Mouse (Mus musculus) erythroblast, embryonic 14.5 days (primary cell): ENCODE results near the gene Scg2. TPM values are rescaled to one million over a fixed set of nuclear protein-coding genes. Genes with fewer than 3 reads are reported as not detected.

Experiments
- H3K27me3 ChIP-seq: 2 replicates; pipeline ENCODE4 v1.6.1; 2012; ENCODE audit warnings: inconsistent platforms; ENCODE audit not compliant: control insufficient read depth
- H3K36me3 ChIP-seq: 2 replicates; pipeline ENCODE4 v1.6.1; 2012; ENCODE audit warnings: mild to moderate bottlenecking, inconsistent platforms; ENCODE audit not compliant: control insufficient read depth
- H3K4me1 ChIP-seq: 2 replicates; pipeline ENCODE4 v1.6.1; 2012; ENCODE audit warnings: inconsistent platforms; ENCODE audit not compliant: control insufficient read depth
- H3K4me3 ChIP-seq: replicated peaks from 2 replicates; pipeline ENCODE3; 2012; ENCODE audit warnings: moderate library complexity, mild to moderate bottlenecking, inconsistent platforms
- H3K9me3 ChIP-seq: 2 replicates; pipeline ENCODE4 v1.6.1; 2012; ENCODE audit warnings: low read length, inconsistent platforms, mixed read lengths; ENCODE audit not compliant: control insufficient read depth
- GATA1 ChIP-seq: IDR thresholded peaks from 2 replicates; pipeline ENCODE4 v1.6.1; 2012; ENCODE audit warnings: low read length, inconsistent platforms, mixed read lengths
- TAL1 ChIP-seq: IDR thresholded peaks from 3 replicates; pipeline ENCODE4 v1.6.1; 2012; ENCODE audit warnings: low read length, inconsistent platforms, mixed read lengths
- polyA plus RNA-seq: library from polyadenylated mRNA; stranded (reverse); fragments of >175 nt; gene quantifications from 2 replicates; pipeline ENCODE4 v1.2.3, GENCODE M21; 2012

Gene Scg2
- polyA plus RNA-seq = not detected in 2 replicates

DNA sequence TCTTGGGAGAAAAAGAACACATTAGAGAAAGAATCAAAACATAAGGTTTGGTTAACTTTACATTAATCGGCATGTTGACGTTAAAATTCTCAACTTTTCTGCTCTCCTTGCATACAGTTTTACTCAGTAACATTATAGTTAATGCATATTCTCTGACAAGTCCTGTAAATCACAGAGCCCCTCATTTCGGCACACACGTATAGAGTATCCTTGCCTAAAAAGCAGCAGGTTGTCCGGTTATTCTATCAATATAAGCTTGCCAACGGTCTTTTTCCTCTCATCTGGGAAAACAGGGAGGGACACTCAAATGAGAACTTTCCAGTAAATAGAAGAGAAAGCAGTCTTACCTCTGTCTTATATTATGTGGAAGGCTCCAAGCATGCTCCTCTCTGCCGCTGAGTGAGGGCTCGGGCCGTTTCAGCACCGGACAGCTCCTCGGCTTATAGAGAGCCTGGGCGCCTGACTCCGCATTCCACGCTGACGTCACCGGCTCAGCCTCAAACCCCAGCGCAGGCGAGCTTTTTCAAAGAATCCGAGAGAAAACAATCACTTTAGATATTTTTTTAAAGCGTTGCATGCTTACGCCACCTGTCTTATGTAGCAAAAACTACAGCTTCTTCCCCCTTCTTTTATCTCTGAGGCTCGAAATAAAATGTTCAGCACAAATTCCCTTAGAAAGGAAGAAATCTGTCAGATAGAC, at the start of gene Scg2:
Gene Scg2 (minus strand): TSS at position 512 of the 700 bp plus-strand sequence.
- Histone ChIP-seq H3K4me3 (no peak within 1 kb of the TSS), H3K36me3 (no peaks in the 10 kb centered on the region), H3K9me3 (peaks cover 8% of the 10 kb centered on the region), H3K4me1 (no peaks in the 10 kb centered on the region), H3K27me3 (no peaks in the 10 kb centered on the region)
- TF ChIP-seq GATA1 (no peak), TAL1 (no peak)

DNA sequence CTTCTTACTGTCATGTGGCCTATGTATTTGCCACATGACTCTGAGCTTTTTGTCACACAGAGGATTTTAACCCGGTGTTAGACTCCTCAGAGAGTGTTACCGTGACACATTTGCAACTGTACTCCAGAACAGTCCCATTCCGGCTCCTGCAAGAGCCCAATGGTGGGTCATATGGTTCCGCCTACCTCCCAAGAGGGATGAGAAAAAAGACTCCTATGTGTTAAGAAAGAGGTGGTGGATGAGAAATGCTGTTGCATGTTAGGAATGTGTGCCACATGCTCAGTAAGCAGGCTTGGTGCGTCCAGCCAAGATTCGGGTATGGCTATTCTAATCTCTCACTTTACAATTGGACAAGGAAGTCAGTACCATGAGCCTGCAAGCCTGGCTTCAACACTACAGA, 45.6 kb upstream of the Scg2 start:
- H3K4me1 ChIP-seq = no peaks in the 10 kb centered on the region
- no peaks in the 10 kb centered on the region for H3K27me3 ChIP-seq
- TF ChIP-seq GATA1 (no peak), TAL1 (no peak)
- H3K9me3 ChIP-seq = no peaks in the 10 kb centered on the region; the same call in 1 of the 2 replicates
- H3K4me3 ChIP-seq = no peak overlapping the region
- H3K36me3 ChIP-seq = no peaks in the 10 kb centered on the region

DNA sequence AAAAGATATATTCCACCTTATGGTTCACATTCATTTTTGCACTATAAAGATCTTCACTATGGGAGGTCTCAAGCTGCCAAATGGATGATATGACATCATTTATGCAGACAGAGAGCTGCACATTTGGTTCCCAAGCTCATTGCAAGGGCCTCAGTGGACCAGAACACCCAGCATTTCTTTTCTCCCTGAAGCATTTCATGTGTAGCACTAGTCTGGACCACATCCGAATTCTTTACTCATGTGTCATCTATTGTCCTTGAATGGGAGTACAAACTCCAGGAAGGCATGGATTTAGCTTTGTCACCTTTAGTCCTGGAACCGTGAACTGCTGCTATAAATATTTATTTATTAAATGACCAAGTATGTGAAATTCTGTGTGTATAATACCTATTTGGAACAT, 30.9 kb upstream of the Scg2 start:
- TF ChIP-seq GATA1 = no peak
- no peak for TF ChIP-seq TAL1
- Histone ChIP-seq H3K27me3 (no peaks in the 10 kb centered on the region), H3K4me3 (no peak overlapping the region), H3K36me3 (no peaks in the 10 kb centered on the region), H3K9me3 (no peaks in the 10 kb centered on the region), H3K4me1 (no peaks in the 10 kb centered on the region)

DNA sequence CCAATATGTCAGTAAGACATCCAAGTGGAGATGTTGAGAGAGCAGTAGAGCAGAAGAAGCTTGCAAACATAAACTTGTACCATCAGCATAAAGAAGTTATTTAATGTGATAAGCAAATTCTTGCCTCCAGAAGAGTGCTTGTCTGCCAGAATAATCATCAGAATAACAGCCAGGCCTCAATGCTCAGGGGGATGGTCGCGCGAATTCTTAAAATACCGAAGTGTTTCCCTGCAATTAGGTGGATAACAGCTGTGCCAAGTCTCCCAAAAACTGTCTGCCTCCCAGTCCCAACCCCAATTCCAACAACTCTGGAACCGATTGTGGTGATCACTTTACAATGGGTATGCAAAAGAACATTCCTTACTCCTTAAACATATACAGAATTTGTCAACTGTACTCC, 30.0 kb upstream of the Scg2 start:
- H3K4me1 ChIP-seq = no peaks in the 10 kb centered on the region
- no peaks in the 10 kb centered on the region for H3K36me3 ChIP-seq
- no peak for TF ChIP-seq GATA1
- no peak for TF ChIP-seq TAL1

DNA sequence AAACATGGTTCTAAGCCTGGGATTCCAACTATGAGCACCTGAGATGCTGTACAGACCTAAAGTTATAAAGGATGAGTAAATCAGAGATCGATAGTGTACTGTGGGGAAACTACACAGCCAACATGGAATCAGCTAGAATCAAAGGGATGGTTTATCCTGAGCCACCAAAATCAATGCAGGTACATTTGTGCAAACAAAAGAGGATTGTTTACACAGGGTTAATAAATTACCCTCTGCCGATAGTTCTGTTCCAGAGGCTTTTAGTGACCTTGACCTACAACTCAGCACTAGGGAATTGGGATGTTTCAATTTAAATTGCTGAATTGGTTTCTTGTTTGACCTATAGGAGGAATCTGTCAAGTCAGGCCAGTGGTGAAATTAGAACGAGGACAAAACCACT, 26.7 kb upstream of the Scg2 start:
- Histone ChIP-seq H3K27me3 (no peaks in the 10 kb centered on the region), H3K36me3 (no peaks in the 10 kb centered on the region), H3K4me1 (no peaks in the 10 kb centered on the region), H3K9me3 (no peaks in the 10 kb centered on the region), H3K4me3 (no peak overlapping the region)
- no peak for TF ChIP-seq TAL1
- TF ChIP-seq GATA1 = no peak

More for the DNA sequence above, 30.0 kb upstream of the Scg2 start:
- Histone ChIP-seq H3K9me3 (no peaks in the 10 kb centered on the region), H3K4me3 (no peak overlapping the region), H3K27me3 (no peaks in the 10 kb centered on the region)

DNA sequence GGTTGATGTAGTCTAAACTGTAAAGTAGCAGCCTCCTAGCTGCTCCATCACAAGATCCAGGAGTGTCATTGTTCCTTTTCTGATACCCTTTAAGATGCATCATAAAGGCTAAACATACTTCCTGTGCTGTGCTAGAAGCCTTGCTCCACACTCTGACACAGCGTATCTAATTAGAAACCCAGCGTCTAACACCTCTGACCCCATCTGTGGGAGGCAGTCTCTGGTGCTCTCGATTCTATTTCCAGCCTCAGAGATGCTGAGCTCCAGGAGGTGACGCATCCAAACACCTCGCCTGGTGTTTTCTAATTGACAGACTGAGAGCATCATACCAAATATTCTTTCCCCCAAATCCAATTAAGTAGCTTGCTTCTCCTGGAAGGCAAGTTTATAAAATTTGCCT, 18.6 kb upstream of the Scg2 start:
- TF ChIP-seq GATA1 (no peak), TAL1 (no peak)
- H3K36me3 ChIP-seq = no peaks in the 10 kb centered on the region
- no peak overlapping the region for H3K4me3 ChIP-seq
- no peaks in the 10 kb centered on the region for H3K27me3 ChIP-seq
- no peaks in the 10 kb centered on the region for H3K4me1 ChIP-seq
- H3K9me3 ChIP-seq = no peaks in the 10 kb centered on the region

DNA sequence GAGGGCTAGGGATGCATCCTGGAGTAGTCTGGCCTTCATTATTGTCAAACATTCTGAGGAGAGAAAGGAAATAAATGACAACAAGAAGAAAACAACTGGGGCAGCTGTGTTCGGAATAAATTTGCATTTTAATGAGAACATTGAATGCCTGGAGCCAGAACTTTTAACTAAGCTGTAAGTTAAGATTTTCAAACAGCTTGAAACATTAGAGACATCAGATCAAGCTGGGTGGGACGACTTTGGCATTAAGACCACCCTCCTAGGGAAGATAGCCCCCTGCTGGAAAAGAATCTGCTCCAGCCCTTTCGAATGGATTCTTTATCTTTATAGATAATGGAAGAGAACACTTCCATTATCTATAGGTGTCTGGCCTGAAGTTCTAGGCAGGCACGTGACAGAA, 14.2 kb upstream of the Scg2 start:
- H3K4me3 ChIP-seq = no peak overlapping the region
- H3K4me1 ChIP-seq = no peaks in the 10 kb centered on the region
- H3K36me3 ChIP-seq = no peaks in the 10 kb centered on the region
- peaks cover 3% of the 10 kb centered on the region for H3K9me3 ChIP-seq
- no peaks in the 10 kb centered on the region for H3K27me3 ChIP-seq
- no peak for TF ChIP-seq TAL1
- TF ChIP-seq GATA1 = no peak

DNA sequence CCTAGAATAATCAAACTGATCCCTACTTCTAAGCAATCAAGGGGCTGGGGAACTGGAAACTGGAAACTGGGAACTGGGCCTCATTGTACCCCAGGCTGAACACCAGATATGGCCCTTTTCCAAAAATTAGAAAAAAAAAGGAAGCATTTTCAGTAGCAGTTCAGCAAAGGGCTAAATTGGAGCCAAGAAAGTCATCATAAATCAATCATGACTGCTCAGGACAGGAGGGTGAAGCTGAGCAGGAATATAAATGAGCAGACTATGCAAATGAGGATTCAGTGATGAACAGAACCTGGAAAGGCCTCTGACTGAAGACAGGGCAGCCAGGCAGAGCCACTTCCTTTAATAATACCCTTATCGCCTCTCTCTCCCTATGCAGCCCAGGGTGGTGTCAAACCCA, 12.4 kb upstream of the Scg2 start:
- H3K4me1 ChIP-seq = no peaks in the 10 kb centered on the region
- no peak for TF ChIP-seq TAL1
- no peak for TF ChIP-seq GATA1
- no peak overlapping the region for H3K4me3 ChIP-seq
- no peaks in the 10 kb centered on the region for H3K27me3 ChIP-seq
- no peaks in the 10 kb centered on the region for H3K36me3 ChIP-seq
- H3K9me3 ChIP-seq = peaks cover 3% of the 10 kb centered on the region

DNA sequence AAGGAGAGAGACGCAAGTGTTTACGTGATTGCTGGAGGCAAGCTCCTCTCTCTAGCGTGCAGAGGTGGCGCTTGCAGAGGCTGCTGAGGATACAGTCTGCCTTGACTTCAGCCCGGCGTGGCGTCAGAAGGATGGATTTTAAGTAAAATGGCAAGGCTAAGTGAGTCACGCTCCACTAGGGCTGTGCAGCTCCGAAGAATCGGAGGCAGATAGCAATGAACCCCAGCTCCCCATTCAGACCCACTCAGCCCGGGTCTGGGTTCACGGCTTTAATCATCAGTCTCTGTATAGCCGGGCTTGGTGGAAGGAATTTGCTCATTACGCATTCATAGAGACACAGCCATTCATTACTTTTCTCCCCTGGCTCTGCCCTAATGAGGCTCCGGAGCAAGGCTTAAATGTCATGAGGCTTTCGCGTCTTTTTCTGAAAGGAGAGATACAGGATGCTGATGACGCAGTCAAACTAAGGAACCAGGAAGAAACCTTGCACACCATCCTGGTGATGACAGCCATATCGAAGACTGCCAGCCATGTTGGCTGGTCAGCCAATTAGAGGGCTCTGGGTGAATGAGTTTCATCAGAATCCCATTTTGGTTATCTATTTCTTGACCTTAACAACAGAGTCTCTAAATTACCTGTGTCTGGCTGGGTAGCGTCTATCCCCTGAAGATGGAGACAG, 10.6 kb upstream of the Scg2 start:
- Histone ChIP-seq H3K9me3 (peaks cover 3% of the 10 kb centered on the region), H3K27me3 (no peaks in the 10 kb centered on the region), H3K4me3 (no peak overlapping the region), H3K4me1 (no peaks in the 10 kb centered on the region), H3K36me3 (no peaks in the 10 kb centered on the region)
- TF ChIP-seq TAL1 = no peak
- TF ChIP-seq GATA1 = no peak
